Mouse (Mus musculus) heart, postnatal 4 days (tissue): ENCODE data around the gene Gstp2. TPM values are rescaled to one million over a fixed set of nuclear protein-coding genes. Genes with fewer than 3 reads are reported as not detected.

Source experiments
- DNase-seq: peaks from one replicate; pipeline ENCODE4 v3.0.0; 2021
- total RNA-seq, 2 experiments: library from RNA; stranded (reverse); gene quantifications; 2 replicates each; pipeline ENCODE4 v1.2.3; 2021

Gene Gstp2
- total RNA-seq, 2 experiments from 2014 or later, result 69.7 to 73.5 TPM

GRCm38 (mm10) chr19:4005971-4006370 lies 39.9 kb downstream of the Gstp2 start:
- no peak for DNase-seq

- DNase-seq, result no peak
These were observed 40.7 kb downstream of the Gstp2 start for GRCm38 (mm10) chr19:4005091-4005490.

GRCm38 (mm10) chr19:4004331-4004730 lies 41.5 kb downstream of the Gstp2 start:
- no peak for DNase-seq

GRCm38 (mm10) chr19:4003641-4004040 lies 42.2 kb downstream of the Gstp2 start:
- no peak for DNase-seq

- peak; percentile 47 for DNase-seq
These were observed 42.7 kb downstream of the Gstp2 start, which contains the start of gene Doc2g for GRCm38 (mm10) chr19:4003112-4003511. TSS of gene Doc2g (plus strand) at chr19:4003313.

GRCm38 (mm10) chr19:4001752-4002151 lies 44.1 kb downstream of the Gstp2 start:
- DNase-seq, result no peak

GRCm38 (mm10) chr19:4000949-4001525 lies 44.8 kb downstream of the Gstp2 start:
- no peak for DNase-seq

GRCm38 (mm10) chr19:4000119-4000900 lies 45.5 kb downstream of the Gstp2 start, which contains the start of the genes Nudt8 and Gm49405:
TSS of gene Nudt8 (plus strand) at chr19:4000580.
TSS of gene Gm49405 (plus strand) at chr19:4000626.
- peak; percentile 96 for DNase-seq

- DNase-seq, result no peak
These were observed 46.6 kb downstream of the Gstp2 start for GRCm38 (mm10) chr19:3999121-3999730.

- DNase-seq, result no peak
These were observed 47.5 kb downstream of the Gstp2 start for GRCm38 (mm10) chr19:3998335-3998734.

- no peak for DNase-seq
These were observed 48.6 kb downstream of the Gstp2 start for GRCm38 (mm10) chr19:3997231-3997630.

GRCm38 (mm10) chr19:3996747-3997146 lies 49.1 kb downstream of the Gstp2 start:
- DNase-seq, result no peak

- DNase-seq, result no peak
These were observed 49.7 kb downstream of the Gstp2 start for GRCm38 (mm10) chr19:3996106-3996505.

GRCm38 (mm10) chr19:3995505-3995904 lies 50.3 kb downstream of the Gstp2 start:
- DNase-seq, result no peak

GRCm38 (mm10) chr19:3994932-3995331 lies 50.9 kb downstream of the Gstp2 start:
- no peak for DNase-seq

GRCm38 (mm10) chr19:3992416-3992815 lies 53.4 kb downstream of the Gstp2 start, which contains the start of gene Tbx10:
TSS of gene Tbx10 (plus strand) at chr19:3992752.
- no peak for DNase-seq

GRCm38 (mm10) chr19:3991966-3992365 lies 53.9 kb downstream of the Gstp2 start:
- no peak for DNase-seq

- no peak for DNase-seq
These were observed 54.3 kb downstream of the Gstp2 start for GRCm38 (mm10) chr19:3991562-3991961.

- DNase-seq, result no peak
These were observed 55.0 kb downstream of the Gstp2 start for GRCm38 (mm10) chr19:3990804-3991203.
